Mouse (Mus musculus): ENCODE data around the gene Pank4. TPM values are rescaled to one million over a fixed set of nuclear protein-coding genes. Genes with fewer than 3 reads are reported as not detected.
A peak's percentile ranks its signal among the peaks of the same experiment; 100 is the strongest.

Pank4 gene
- total and polyA plus RNA-seq, 2 experiments from 2014 or later, result 25.2 to 40.9 TPM

DNA sequence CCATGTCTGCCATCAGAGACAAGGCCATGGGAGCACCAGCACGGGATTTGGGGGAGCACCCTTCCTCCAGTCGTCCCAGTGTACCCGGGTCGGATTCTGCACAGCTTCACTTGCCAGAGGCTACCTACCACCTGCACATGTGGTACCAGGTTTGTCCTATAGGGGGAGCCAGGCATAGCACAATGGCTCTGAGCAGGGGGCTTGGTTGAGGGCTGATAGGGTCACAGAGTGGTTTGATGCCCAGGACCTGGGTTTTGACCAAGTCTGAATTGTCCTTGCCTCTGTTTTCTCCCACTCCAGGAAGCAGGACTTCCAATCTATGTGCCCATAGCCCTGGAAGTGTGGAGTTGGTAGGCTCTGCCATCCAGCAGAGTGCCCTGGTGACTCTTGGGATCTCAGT, 38.5 kb upstream of the Pank4 start:
- H3K4me2 ChIP-seq (ENCODE audit: low read depth, low read length), result no peak overlapping the region
- TF ChIP-seq CTCF (IDR thresholded peaks at IDR 0.05; ENCODE audit: low read depth), result peak; percentile 36
- 57% methylated on average over 4 of the region's 4 CpGs for WGBS
- H3K4me1 ChIP-seq (ENCODE audit: insufficient read depth, low read length), result no peaks in the 10 kb centered on the region
- H3K4me3 ChIP-seq (ENCODE audit: low read length), result no peak overlapping the region
- H3K27ac ChIP-seq, result no peak overlapping the region
- ATAC-seq (no peak), DNase-seq (ENCODE audit: low spot score) (no peak)
- no peaks in the 10 kb centered on the region for H3K36me3 ChIP-seq (ENCODE audit: insufficient read depth, low read length)
- no peak overlapping the region for H3K9ac ChIP-seq (replicated peaks; ENCODE audit: low read length)
- H3K9me3 ChIP-seq (ENCODE audit: low read length), result no peaks in the 10 kb centered on the region
- no peaks in the 10 kb centered on the region for H3K27me3 ChIP-seq (ENCODE audit: insufficient read depth, low read length)

DNA sequence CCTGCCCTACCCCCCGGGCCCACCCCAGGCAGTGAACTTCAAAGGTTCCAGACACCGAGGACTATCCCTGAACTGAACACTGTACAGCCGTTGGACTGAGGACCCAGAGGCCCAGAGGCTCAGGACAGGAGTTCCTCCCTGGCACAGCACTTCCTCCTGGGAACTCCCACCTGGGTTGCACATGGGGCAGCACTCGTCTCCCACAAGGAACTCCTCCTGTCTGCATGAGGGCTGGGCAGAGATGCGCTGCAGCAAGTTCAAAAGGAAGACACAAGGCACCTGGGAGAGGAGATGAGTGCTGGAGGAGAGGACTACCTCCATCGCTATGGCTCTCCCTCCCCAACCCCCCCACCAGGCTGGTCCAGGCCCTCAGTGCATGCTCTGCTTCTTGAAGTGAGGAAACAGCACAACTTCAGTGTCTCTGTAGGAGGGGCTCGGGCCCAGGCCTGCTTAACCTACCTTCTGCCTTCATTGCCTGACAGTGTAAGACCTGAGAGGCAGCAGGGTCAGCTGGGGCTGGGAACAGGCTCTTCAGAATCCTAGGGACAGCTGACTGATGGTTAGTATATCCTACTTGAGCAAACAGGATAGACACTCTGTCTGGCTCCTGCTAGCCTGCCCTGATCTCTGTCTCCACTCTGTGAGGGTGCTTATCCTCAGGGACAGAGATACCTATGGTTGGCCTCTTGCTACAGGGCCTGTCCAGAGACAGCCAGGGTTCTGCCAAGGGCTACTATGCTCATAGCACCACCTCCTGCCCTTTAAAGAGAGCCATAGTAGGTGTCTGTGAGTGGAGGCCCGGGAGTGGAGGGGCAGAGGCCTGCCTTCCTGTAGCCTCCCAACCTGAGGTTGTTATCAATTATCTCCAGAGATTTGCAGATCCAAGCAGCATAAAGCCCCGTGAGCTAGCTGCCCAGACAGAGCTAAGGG, 36.7 kb upstream of the Pank4 start:
- Histone ChIP-seq H3K9me3 (ENCODE audit: low read length) (no peaks in the 10 kb centered on the region), H3K27me3 (ENCODE audit: insufficient read depth, low read length) (no peaks in the 10 kb centered on the region), H3K36me3 (ENCODE audit: insufficient read depth, low read length) (no peaks in the 10 kb centered on the region), H3K4me1 (ENCODE audit: insufficient read depth, low read length) (no peaks in the 10 kb centered on the region), H3K9ac (replicated peaks; ENCODE audit: low read length) (no peak overlapping the region), H3K4me2 (ENCODE audit: low read depth, low read length) (no peak overlapping the region), H3K27ac (no peak overlapping the region), H3K4me3 (ENCODE audit: low read length) (no peak overlapping the region)
- 68% methylated on average over 9 of the region's 9 CpGs for WGBS
- ATAC-seq (no peak), DNase-seq (ENCODE audit: low spot score) (no peak)
- no peak for TF ChIP-seq CTCF (IDR thresholded peaks at IDR 0.05; ENCODE audit: low read depth)

DNA sequence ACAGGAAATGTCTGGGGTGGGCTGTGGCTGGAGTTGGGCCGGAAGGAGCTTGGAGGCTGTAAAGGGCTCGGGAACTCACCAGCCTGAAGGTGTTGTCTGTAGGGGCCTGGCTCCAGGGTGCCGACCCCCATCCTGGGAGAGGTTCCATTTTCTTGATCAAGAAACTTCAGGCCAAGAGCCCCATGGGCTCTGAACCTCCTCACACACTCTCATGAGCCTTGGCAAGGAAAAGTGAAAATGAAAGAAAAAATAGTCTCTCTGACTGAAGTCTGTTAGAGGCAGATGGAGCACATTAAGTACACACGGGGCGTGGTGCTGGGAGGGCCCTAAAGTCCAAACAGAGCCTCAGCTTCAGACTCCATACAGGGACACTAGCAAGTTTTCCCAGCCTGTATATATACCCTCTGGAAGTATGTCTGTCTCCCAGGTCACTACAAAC, 36.0 kb upstream of the Pank4 start:
- ATAC-seq, result no peak
- H3K4me2 ChIP-seq (ENCODE audit: low read depth, low read length), result no peak overlapping the region
- DNase-seq (ENCODE audit: low spot score), result no peak
- no peaks in the 10 kb centered on the region for H3K9me3 ChIP-seq (ENCODE audit: low read length)
- no peak overlapping the region for H3K4me3 ChIP-seq (ENCODE audit: low read length)
- H3K4me1 ChIP-seq (ENCODE audit: insufficient read depth, low read length), result no peaks in the 10 kb centered on the region
- H3K9ac ChIP-seq (replicated peaks; ENCODE audit: low read length), result no peak overlapping the region
- WGBS, result 76% methylated on average over 5 of the region's 5 CpGs
- no peaks in the 10 kb centered on the region for H3K36me3 ChIP-seq (ENCODE audit: insufficient read depth, low read length)
- no peaks in the 10 kb centered on the region for H3K27me3 ChIP-seq (ENCODE audit: insufficient read depth, low read length)
- no peak for TF ChIP-seq CTCF (IDR thresholded peaks at IDR 0.05; ENCODE audit: low read depth)
- H3K27ac ChIP-seq, result no peak overlapping the region

DNA sequence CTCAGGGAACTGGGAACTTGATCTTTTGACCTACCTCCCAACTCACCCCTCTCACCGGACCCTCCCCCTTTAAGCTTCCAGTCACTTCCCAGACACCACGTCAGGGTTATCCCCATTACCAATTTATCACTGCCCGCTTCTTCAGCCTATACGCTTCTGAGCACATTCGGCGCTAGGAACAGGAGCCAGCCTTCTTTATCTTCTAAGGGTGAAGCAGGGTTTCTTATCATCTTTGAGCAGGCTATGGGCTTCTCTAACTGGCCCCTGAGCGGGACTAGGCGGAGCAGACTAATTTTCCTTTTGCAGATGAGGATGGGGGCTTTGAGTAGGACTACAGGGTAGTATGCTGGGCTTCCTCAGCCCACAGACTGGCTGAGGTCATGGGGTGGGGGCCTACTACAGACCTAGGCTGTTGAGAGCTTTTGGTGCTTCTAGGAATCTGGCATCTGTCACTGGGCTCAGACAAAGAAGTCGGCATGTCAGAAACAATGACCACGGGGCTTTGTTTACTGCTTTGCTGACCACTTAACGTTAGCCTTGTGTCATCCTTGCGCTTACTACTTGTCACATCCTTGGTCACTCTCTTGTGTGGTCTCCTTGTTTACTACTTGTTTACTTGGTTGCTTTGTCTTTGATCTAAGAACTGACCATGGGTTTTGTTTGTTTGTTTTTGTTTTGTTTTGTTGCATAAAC, 35.4 kb upstream of the Pank4 start, which contains the start of gene Tnfrsf14:
Gene Tnfrsf14 (minus strand): TSS at position 169 of the 693 bp plus-strand sequence.
- H3K27ac ChIP-seq, result no peak within 1 kb of the TSS

DNA sequence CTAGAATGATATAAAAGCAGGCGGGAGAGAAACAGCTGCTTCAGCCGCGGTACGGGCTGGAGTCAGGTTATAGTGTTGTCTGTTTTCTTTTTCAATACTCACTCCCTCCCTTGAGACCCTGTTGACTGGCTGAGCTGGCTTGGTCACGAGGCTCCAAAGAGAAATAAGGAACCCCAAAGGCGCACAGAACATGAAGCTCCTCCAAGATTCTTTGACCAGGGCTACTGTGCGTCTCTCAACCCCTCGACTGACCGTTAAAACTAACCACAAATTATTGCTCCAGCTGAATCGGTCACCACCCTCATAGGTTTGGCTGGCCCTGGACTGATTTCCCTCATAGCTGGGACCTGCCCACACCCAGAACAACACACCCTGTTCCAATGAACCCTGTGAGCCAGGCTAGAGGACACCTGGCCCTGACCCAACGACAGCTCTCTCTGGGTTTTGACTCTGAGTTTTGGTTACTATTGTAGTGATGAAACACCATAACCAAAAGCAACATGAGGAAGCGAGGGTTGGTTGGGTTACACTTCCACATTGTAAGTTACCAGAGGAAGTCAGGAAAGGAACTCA, 34.7 kb upstream of the Pank4 start:
- Histone ChIP-seq H3K4me3 (ENCODE audit: low read length) (no peak overlapping the region), H3K4me2 (ENCODE audit: low read depth, low read length) (no peak overlapping the region), H3K9ac (replicated peaks; ENCODE audit: low read length) (no peak overlapping the region), H3K36me3 (ENCODE audit: insufficient read depth, low read length) (no peaks in the 10 kb centered on the region), H3K27ac (no peak overlapping the region), H3K4me1 (ENCODE audit: insufficient read depth, low read length) (0 out of 2 replicates have a peak, but pooled peaks cover 5% of the 10 kb centered on the region), H3K27me3 (ENCODE audit: insufficient read depth, low read length) (no peaks in the 10 kb centered on the region), H3K9me3 (ENCODE audit: low read length) (no peaks in the 10 kb centered on the region)
- ATAC-seq (no peak), DNase-seq (ENCODE audit: low spot score) (no peak)
- 80% methylated on average over 12 of the region's 12 CpGs for WGBS
- TF ChIP-seq CTCF (IDR thresholded peaks at IDR 0.05; ENCODE audit: low read depth), result no peak

More for the DNA sequence above, 35.4 kb upstream of the Pank4 start, which contains the start of gene Tnfrsf14:
- no peak within 1 kb of the TSS for H3K9ac ChIP-seq (replicated peaks; ENCODE audit: low read length)
- DNase-seq (ENCODE audit: low spot score) (no peak), ATAC-seq (no peak)
- H3K36me3 ChIP-seq (ENCODE audit: insufficient read depth, low read length), result no peaks in the 10 kb centered on the region
- TF ChIP-seq CTCF (IDR thresholded peaks at IDR 0.05; ENCODE audit: low read depth), result no peak
- no peaks in the 10 kb centered on the region for H3K9me3 ChIP-seq (ENCODE audit: low read length)
- H3K4me3 ChIP-seq (ENCODE audit: low read length), result no peak within 1 kb of the TSS
- no peaks in the 10 kb centered on the region for H3K27me3 ChIP-seq (ENCODE audit: insufficient read depth, low read length)
- 0 out of 2 replicates have a peak, but pooled peaks cover 2% of the 10 kb centered on the region for H3K4me1 ChIP-seq (ENCODE audit: insufficient read depth, low read length)
- H3K4me2 ChIP-seq (ENCODE audit: low read depth, low read length), result no peak within 1 kb of the TSS
- WGBS, result 55% methylated on average over 12 of the region's 12 CpGs

DNA sequence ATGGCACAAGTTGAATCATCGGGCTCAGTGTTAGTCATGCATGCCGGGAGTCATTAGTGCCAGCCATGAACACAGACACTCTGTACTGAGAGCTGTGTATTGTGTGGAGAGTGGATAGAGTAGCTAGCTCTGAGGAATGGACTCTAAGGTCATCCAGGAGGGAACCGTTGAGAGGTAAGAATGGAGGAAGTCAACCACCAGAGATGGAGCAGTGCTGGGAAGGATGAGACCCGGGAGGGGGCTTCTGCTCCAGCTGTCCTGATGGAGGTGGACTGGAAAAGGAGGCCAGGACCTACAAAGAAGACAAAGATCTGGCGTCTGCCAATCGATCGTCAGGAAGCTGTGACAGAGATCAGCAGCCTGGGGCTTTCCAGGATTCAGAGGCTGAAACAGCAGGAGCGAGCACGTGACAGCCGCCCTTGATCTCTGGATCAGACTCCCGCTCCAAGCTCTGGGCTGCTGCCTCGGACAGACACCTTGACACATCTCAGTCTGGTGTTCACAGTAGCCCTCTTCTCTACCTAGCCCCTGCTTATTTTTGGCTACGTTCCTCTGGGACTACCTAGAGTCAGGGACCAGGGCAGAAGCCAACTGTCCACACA, 30.5 kb upstream of the Pank4 start:
- no peaks in the 10 kb centered on the region for H3K27me3 ChIP-seq (ENCODE audit: insufficient read depth, low read length)
- no peak overlapping the region for H3K9ac ChIP-seq (replicated peaks; ENCODE audit: low read length)
- 57% methylated on average over 13 of the region's 13 CpGs for WGBS
- no peak for TF ChIP-seq CTCF (IDR thresholded peaks at IDR 0.05; ENCODE audit: low read depth)
- DNase-seq (ENCODE audit: low spot score) (no peak), ATAC-seq (no peak)
- H3K4me1 ChIP-seq (ENCODE audit: insufficient read depth, low read length), result peaks cover 8% of the 10 kb centered on the region; the same call in 1 of the 2 replicates
- no peak overlapping the region for H3K4me2 ChIP-seq (ENCODE audit: low read depth, low read length)
- no peak overlapping the region for H3K4me3 ChIP-seq (ENCODE audit: low read length)
- H3K36me3 ChIP-seq (ENCODE audit: insufficient read depth, low read length), result no peaks in the 10 kb centered on the region
- no peaks in the 10 kb centered on the region for H3K9me3 ChIP-seq (ENCODE audit: low read length)
- H3K27ac ChIP-seq, result no peak overlapping the region
